In the genomic region with DNA sequence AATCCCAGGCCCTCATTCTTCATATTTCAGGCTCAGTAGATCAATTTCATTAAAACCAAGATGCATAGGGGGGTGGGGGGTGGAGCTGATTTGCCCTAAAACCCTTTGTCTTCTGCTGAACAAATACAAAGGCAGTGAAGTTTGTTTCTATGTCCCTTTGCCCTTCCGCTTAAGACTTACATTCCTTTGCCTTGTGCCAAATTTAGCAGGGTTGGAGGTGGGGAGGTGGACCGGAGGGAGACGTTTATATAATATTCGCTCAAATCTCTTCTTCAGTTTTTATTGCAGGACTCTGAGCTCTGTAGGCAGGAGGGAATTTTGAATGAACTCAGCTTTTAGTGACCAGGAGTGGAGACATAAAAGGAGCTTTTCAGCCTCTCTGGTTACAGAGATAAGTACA, we compare ENCODE assay signal across 15 mouse cellular contexts.
A peak's percentile ranks its signal among the peaks of the same experiment; 100 is the strongest.
DNase-seq lines count a peak whose midpoint lies in the region; ATAC-seq and TF ChIP-seq lines count a peak whose summit lies in the region.
"Had no signal": no experiment of that assay in that cellular context is flagged by ENCODE, and none has a peak within 500 bp of the region (broad histone marks: within the 10 kb centered on the region; RNA-seq: fewer than 3 reads in every experiment).

No protein-coding gene starts in this region.

- no peak overlapping the region for H3K4me2 ChIP-seq in hindbrain, postnatal 0 days (ENCODE audit: low read depth, low read length)
- no peak overlapping the region for H3K4me2 ChIP-seq in hindbrain, embryonic 13.5 days
- peak overlapping the region; percentile 19; the same call in 1 of the 2 replicates for H3K4me2 ChIP-seq in intestine, embryonic 16.5 days (ENCODE audit: low read depth, low read length)
- H3K4me2 ChIP-seq: embryonic facial prominence, embryonic 12.5 days; hindbrain, embryonic 15.5 days; liver, embryonic 15.5 days had no signal

- H3K9me3 ChIP-seq in hindbrain, postnatal 0 days (ENCODE audit: low read length): no peaks in the 10 kb centered on the region
- no peaks in the 10 kb centered on the region for H3K9me3 ChIP-seq in hindbrain, embryonic 13.5 days
- no peaks in the 10 kb centered on the region for H3K9me3 ChIP-seq in intestine, embryonic 16.5 days (ENCODE audit: control insufficient read depth, low read length)
- H3K9me3 ChIP-seq: embryonic facial prominence, embryonic 12.5 days; hindbrain, embryonic 15.5 days; liver, embryonic 15.5 days; midbrain, embryonic 10.5 days had no signal

- no peak overlapping the region for H3K4me3 ChIP-seq in hindbrain, postnatal 0 days (ENCODE audit: low read length)
- H3K4me3 ChIP-seq in hindbrain, embryonic 13.5 days: no peak overlapping the region
- H3K4me3 ChIP-seq in intestine, embryonic 16.5 days (ENCODE audit: low read length): no peak overlapping the region
- H3K4me3 ChIP-seq: embryonic facial prominence, embryonic 12.5 days; hindbrain, embryonic 15.5 days; liver, embryonic 15.5 days; midbrain, embryonic 10.5 days had no signal

- peak; percentile 13 for DNase-seq in hindbrain, postnatal 0 days (ENCODE audit: low spot score)
- peak; percentile 14 for DNase-seq in lung, postnatal 10 days
- DNase-seq in lung, adult 18-20 months: no peak
- DNase-seq in heart, adult 8-10 months (ENCODE audit: low spot score): peak; percentile 7
- no peak for DNase-seq in layer of hippocampus, adult 8-10 months (ENCODE audit: low spot score in 2 of 2)
- DNase-seq: cerebellum, adult 9-10 months; gastrocnemius, postnatal 25 days had no signal

- H3K9ac ChIP-seq in hindbrain, postnatal 0 days (replicated peaks; ENCODE audit: low read length): no peak overlapping the region
- no peak overlapping the region for H3K9ac ChIP-seq in hindbrain, embryonic 13.5 days
- H3K9ac ChIP-seq in intestine, embryonic 16.5 days (ENCODE audit: low read depth, low read length): no peak overlapping the region
- H3K9ac ChIP-seq: embryonic facial prominence, embryonic 12.5 days; hindbrain, embryonic 15.5 days; liver, embryonic 15.5 days had no signal

- WGBS in hindbrain, postnatal 0 days: 24% methylated on average over 4 of the region's 4 CpGs
- WGBS in hindbrain, embryonic 13.5 days: 27% methylated on average over 4 of the region's 4 CpGs
- 11% methylated on average over 4 of the region's 4 CpGs for WGBS in intestine, embryonic 16.5 days

- no peak for TF ChIP-seq CTCF in hindbrain, postnatal 0 days (IDR thresholded peaks at IDR 0.05; ENCODE audit: low read depth)

- no peak for ATAC-seq in hindbrain, postnatal 0 days
- no peak for ATAC-seq in hindbrain, embryonic 13.5 days (ENCODE audit: low FRiP score)
- ATAC-seq in intestine, embryonic 16.5 days: no peak
- no peak for ATAC-seq in granulocyte monocyte progenitor cell, adult 5-6 weeks (replicated peaks; ENCODE audit: poor library complexity, severe bottlenecking)
- ATAC-seq: CD4-positive, CD25-positive, alpha-beta regulatory T cell, adult 4 months had no signal

- H3K27me3 ChIP-seq in hindbrain, postnatal 0 days (ENCODE audit: insufficient read depth, low read length): no peaks in the 10 kb centered on the region
- H3K27me3 ChIP-seq in hindbrain, embryonic 13.5 days: peaks cover 14% of the 10 kb centered on the region
- no peaks in the 10 kb centered on the region for H3K27me3 ChIP-seq in intestine, embryonic 16.5 days (replicated peaks; ENCODE audit: control insufficient read depth, insufficient read depth, low read length)
- H3K27me3 ChIP-seq: embryonic facial prominence, embryonic 12.5 days; liver, embryonic 15.5 days had no signal

- H3K27ac ChIP-seq in hindbrain, postnatal 0 days: no peak overlapping the region
- H3K27ac ChIP-seq in hindbrain, embryonic 13.5 days: no peak overlapping the region
- no peak overlapping the region for H3K27ac ChIP-seq in intestine, embryonic 16.5 days (ENCODE audit: low read length)
- H3K27ac ChIP-seq: embryonic facial prominence, embryonic 12.5 days; hindbrain, embryonic 15.5 days; liver, embryonic 15.5 days; midbrain, embryonic 10.5 days had no signal

- peaks cover 5% of the 10 kb centered on the region for H3K4me1 ChIP-seq in hindbrain, postnatal 0 days (ENCODE audit: insufficient read depth, low read length)
- H3K4me1 ChIP-seq in hindbrain, embryonic 13.5 days (replicated peaks): peaks cover 28% of the 10 kb centered on the region
- peaks cover 20% of the 10 kb centered on the region for H3K4me1 ChIP-seq in intestine, embryonic 16.5 days (ENCODE audit: control insufficient read depth, insufficient read depth, low read length)
- H3K4me1 ChIP-seq: liver, embryonic 15.5 days had no signal

- no peaks in the 10 kb centered on the region for H3K36me3 ChIP-seq in hindbrain, postnatal 0 days (ENCODE audit: insufficient read depth, low read length)
- no peaks in the 10 kb centered on the region for H3K36me3 ChIP-seq in hindbrain, embryonic 13.5 days
- H3K36me3 ChIP-seq in intestine, embryonic 16.5 days (ENCODE audit: control insufficient read depth, insufficient read depth, low read length): no peaks in the 10 kb centered on the region
- H3K36me3 ChIP-seq: embryonic facial prominence, embryonic 12.5 days; hindbrain, embryonic 15.5 days; liver, embryonic 15.5 days; midbrain, embryonic 10.5 days had no signal

Comparison
In these comparisons a context has a peak if more than half of its experiments do, and no peak if none do; other contexts are left out.
1. DNase-seq: peak in hindbrain, postnatal 0 days (single experiment), lung, postnatal 10 days (single experiment) and heart, adult 8-10 months (single experiment); none in lung, adult 18-20 months (0 of 2) and layer of hippocampus, adult 8-10 months (0 of 2).